Mouse (Mus musculus): ENCODE measurements at regions not wholly inside any gene's neighbourhood (a gene's known extent, or its start where the extent isn't known, plus 50 kb on each side); places are given as distances from the start of the nearest gene placed in this dataset.

DNA sequence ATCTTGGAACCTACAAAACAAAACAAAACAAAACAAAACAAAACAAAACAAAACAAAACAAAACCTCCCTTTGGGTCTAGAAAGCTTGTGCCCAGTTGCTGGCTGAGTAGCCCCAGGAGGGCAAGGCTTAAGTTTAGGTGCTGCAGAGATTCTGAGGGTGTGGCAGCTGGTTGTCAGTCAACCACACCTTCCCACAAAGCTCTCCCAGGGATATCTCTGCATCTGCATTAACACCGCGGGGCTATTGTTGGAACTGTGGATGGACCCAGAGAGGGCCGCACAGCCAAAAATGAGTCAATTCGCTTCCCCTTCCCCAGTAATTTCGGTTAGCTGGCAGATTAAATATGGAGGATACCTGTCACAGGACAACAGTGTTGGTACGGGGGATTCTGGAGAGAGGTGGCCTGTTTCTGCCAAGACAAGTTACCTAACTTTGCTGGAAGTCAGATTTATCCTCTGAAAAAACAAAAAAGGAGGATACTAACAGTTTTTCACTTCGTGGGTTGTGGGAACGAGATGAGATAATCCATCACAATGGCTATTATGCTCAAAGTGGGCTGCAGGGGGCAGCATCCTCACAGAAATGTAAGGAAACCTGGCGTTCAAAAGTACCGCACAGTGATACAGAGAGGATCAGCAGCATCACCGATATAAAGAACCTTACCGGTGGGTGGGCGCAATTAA, 96.7 kb downstream of the 1500009L16Rik start:
- DNase-seq = peak; percentile 88 to 90

DNA sequence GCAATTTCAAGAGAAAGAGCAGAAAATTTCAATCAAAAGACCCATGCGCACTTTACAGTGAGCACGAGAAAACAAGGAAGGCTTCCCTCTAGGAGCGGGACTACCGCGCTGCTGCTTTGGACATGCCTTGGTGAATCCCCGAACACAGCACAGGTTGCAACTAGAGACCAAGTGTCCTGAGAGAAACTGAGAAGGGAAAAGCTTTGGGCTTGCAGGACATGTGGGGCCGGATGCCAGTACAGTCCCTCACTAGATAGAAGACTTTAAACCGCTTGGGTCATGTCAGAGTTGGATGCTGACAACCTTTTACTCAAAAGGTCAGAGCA, 97.2 kb downstream of the 1500009L16Rik start:
- no peak for DNase-seq

- no peak for DNase-seq
Measured at GRCm38 (mm10) chr10:83821089-83821488, 98.4 kb downstream of the 1500009L16Rik start.

- DNase-seq = no peak
Measured at GRCm38 (mm10) chr10:83826105-83826504, 103.4 kb downstream of the 1500009L16Rik start.

GRCm38 (mm10) chr10:83836351-83836750, 113.7 kb downstream of the 1500009L16Rik start:
- DNase-seq = no peak

GRCm38 (mm10) chr10:83840226-83840625, 117.6 kb downstream of the 1500009L16Rik start:
- no peak for DNase-seq

DNA sequence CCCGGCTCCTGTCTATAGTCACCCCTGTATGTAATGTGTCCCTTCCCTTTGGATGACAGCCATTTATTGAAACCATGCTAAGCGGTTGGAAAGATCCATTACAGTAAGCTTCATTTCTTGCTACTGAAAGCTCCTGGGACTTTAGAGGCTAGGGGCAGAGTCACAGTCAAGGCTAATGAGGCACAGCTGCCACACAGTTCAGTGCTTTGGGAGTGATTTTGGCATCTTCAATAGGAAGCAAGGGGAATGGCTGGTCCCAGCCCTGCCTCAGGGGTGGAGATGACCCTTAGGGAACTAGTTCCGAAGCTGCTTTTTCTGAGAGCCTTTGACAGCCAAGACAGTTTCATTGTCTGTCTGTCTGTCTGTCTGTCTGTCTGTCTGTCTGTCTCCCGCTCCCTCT, 128.2 kb downstream of the 1500009L16Rik start:
- DNase-seq = no peak

GRCm38 (mm10) chr10:83852194-83852593, 129.5 kb downstream of the 1500009L16Rik start:
- DNase-seq = no peak

GRCm38 (mm10) chr10:83852806-83853205, 130.1 kb downstream of the 1500009L16Rik start:
- DNase-seq = no peak

GRCm38 (mm10) chr10:83857794-83858442, 135.3 kb downstream of the 1500009L16Rik start:
- peak in 1 of 2 experiments; percentile 18 for DNase-seq

- no peak for DNase-seq
Measured at GRCm38 (mm10) chr10:83858689-83859088, 136.0 kb downstream of the 1500009L16Rik start.

GRCm38 (mm10) chr10:83859633-83860032, 137.0 kb downstream of the 1500009L16Rik start:
- no peak for DNase-seq

- no peak for DNase-seq
Measured at GRCm38 (mm10) chr10:83861574-83862190, 139.0 kb downstream of the 1500009L16Rik start.

DNA sequence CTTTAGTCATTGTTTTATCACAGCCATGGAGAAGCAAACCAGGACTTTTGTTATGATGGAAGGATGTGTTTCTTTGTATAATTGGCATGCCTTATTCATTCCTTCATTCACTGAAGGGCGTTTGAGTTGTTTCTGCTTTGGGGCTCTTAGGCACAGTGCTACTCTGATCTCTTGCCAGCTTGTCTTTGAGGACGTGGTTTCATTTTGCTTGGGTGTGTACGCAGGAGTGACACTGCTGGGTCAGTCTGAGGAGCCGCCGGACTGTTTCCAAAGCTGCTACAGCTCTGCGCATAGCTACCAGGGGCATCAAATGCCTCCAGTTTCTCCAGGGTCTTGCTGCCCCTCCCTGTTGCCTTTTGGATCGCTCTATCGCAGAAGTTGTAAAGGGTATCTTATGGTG, 141.9 kb downstream of the 1500009L16Rik start:
- DNase-seq = no peak

GRCm38 (mm10) chr10:83865929-83866328, 143.3 kb downstream of the 1500009L16Rik start:
- no peak for DNase-seq

GRCm38 (mm10) chr10:83871736-83872400, 149.2 kb downstream of the 1500009L16Rik start:
- DNase-seq = no peak

DNA sequence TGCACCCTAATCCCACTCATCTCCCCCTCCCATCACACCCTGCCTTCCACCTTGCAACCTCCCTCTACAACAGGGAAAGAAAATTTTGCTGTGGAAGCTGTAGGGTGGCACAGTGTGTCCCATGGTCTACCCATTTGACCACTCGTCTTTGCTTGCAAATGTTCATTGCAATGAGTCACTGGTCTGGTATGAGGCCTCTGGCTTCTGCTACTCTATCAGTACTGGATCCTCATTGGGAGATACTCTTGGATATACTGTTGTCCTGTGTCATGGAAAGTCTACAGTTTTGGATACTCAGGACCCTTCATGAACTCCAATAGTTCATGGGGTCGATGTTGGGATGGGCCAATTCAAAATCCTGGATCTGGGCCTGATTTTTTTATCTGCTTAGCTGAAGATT, 156.1 kb downstream of the 1500009L16Rik start:
- no peak for DNase-seq

- no peak for DNase-seq
Measured at GRCm38 (mm10) chr10:83882119-83882890, 159.6 kb downstream of the 1500009L16Rik start.

GRCm38 (mm10) chr10:83882891-83883185, 160.2 kb downstream of the 1500009L16Rik start:
- no peak for DNase-seq

GRCm38 (mm10) chr10:83884553-83884952, 161.9 kb downstream of the 1500009L16Rik start:
- DNase-seq = no peak

GRCm38 (mm10) chr10:83888587-83888986, 165.9 kb downstream of the 1500009L16Rik start:
- no peak for DNase-seq

GRCm38 (mm10) chr10:83895741-83896150, 173.1 kb downstream of the 1500009L16Rik start:
- DNase-seq = peak in 1 of 2 experiments; percentile 9

- DNase-seq = no peak
Measured at GRCm38 (mm10) chr10:83896160-83896559, 173.5 kb downstream of the 1500009L16Rik start.
